8 mouse cellular contexts compared by ENCODE assay signal in genomic region chr3:103791230-103792110, GRCm38 (mm10). TPM values are rescaled to one million over a fixed set of nuclear protein-coding genes. Genes with fewer than 3 reads are reported as not detected.
A peak's percentile ranks its signal among the peaks of the same experiment; 100 is the strongest.
DNase-seq lines count a peak whose midpoint lies in the region; ATAC-seq and TF ChIP-seq lines count a peak whose summit lies in the region.

TSS of gene Hipk1 (minus strand) at chr3:103791563.

- no peaks in the 10 kb centered on the region for H3K9me3 ChIP-seq in embryonic facial prominence, embryonic 13.5 days
- no peaks in the 10 kb centered on the region for H3K9me3 ChIP-seq in limb, embryonic 14.5 days (ENCODE audit: control insufficient read depth, low read length)
- no peaks in the 10 kb centered on the region for H3K9me3 ChIP-seq in midbrain, postnatal 0 days (ENCODE audit: low read length)

- peak within 1 kb of the TSS; percentile 96 for H3K9ac ChIP-seq in embryonic facial prominence, embryonic 13.5 days
- H3K9ac ChIP-seq in limb, embryonic 14.5 days (ENCODE audit: low read depth, low read length, severe bottlenecking), result peak within 1 kb of the TSS; percentile 93
- peak within 1 kb of the TSS; percentile 89 for H3K9ac ChIP-seq in midbrain, postnatal 0 days (replicated peaks; ENCODE audit: low read length, poor library complexity, severe bottlenecking)

- peak; percentile 66; the same call in 1 of the 2 replicates for TF ChIP-seq POLR2A in limb, embryonic 14.5 days (IDR thresholded peaks at IDR 0.05; ENCODE audit: borderline replicate concordance, extremely low read depth, insufficient read depth, insufficient read length)

- no peaks in the 10 kb centered on the region for H3K36me3 ChIP-seq in embryonic facial prominence, embryonic 13.5 days
- H3K36me3 ChIP-seq in limb, embryonic 14.5 days (ENCODE audit: control insufficient read depth, insufficient read depth, low read length), result no peaks in the 10 kb centered on the region
- H3K36me3 ChIP-seq in midbrain, postnatal 0 days (ENCODE audit: insufficient read depth, low read length), result no peaks in the 10 kb centered on the region

- H3K4me3 ChIP-seq in embryonic facial prominence, embryonic 13.5 days, result peak within 1 kb of the TSS; percentile 94
- peak within 1 kb of the TSS; percentile 88 for H3K4me3 ChIP-seq in limb, embryonic 14.5 days (replicated peaks; ENCODE audit: low read length)
- peak within 1 kb of the TSS; percentile 77 for H3K4me3 ChIP-seq in midbrain, postnatal 0 days (ENCODE audit: low read depth, low read length)

- peak within 1 kb of the TSS; percentile 89 for H3K27ac ChIP-seq in embryonic facial prominence, embryonic 13.5 days
- peak within 1 kb of the TSS; percentile 76 for H3K27ac ChIP-seq in limb, embryonic 14.5 days (replicated peaks; ENCODE audit: low read depth, low read length)
- H3K27ac ChIP-seq in midbrain, postnatal 0 days (ENCODE audit: low read depth, low read length), result peak within 1 kb of the TSS; percentile 93

- peak within 1 kb of the TSS; percentile 72 for H3K4me2 ChIP-seq in embryonic facial prominence, embryonic 13.5 days
- peak within 1 kb of the TSS; percentile 58 for H3K4me2 ChIP-seq in limb, embryonic 14.5 days (replicated peaks; ENCODE audit: low read depth, low read length, severe bottlenecking)
- peak within 1 kb of the TSS; percentile 62 for H3K4me2 ChIP-seq in midbrain, postnatal 0 days (ENCODE audit: low read depth, low read length, poor library complexity, severe bottlenecking)

- TF ChIP-seq CTCF in midbrain, postnatal 0 days (IDR thresholded peaks at IDR 0.05), result peak; percentile 29

- DNase-seq in 3134 (ENCODE audit: extremely low read depth, insufficient read length, low spot score), result peak; percentile 93
- DNase-seq in adrenal gland, postnatal 36 days, result peak; percentile 97
- DNase-seq in heart, adult 8-10 months (ENCODE audit: low spot score), result peak; percentile 95
- DNase-seq in kidney, adult 9 months, result peak; percentile 95
- DNase-seq in limb, embryonic 14.5 days (ENCODE audit: low spot score), result peak; percentile 93
- DNase-seq in midbrain, postnatal 0 days (ENCODE audit: low spot score), result peak; percentile 95
- peak; percentile 87 to 91 for DNase-seq in spleen, postnatal 14 days (ENCODE audit: low spot score in 2 of 2)

- H3K27me3 ChIP-seq in embryonic facial prominence, embryonic 13.5 days, result no peaks in the 10 kb centered on the region
- H3K27me3 ChIP-seq in limb, embryonic 14.5 days (ENCODE audit: control insufficient read depth, insufficient read depth, low read length), result no peaks in the 10 kb centered on the region
- no peaks in the 10 kb centered on the region for H3K27me3 ChIP-seq in midbrain, postnatal 0 days (ENCODE audit: insufficient read depth, low read length)

- WGBS in embryonic facial prominence, embryonic 13.5 days, result 10% methylated on average over 46 of the region's 49 CpGs
- 10% methylated on average over 42 of the region's 49 CpGs for WGBS in limb, embryonic 14.5 days
- WGBS in midbrain, postnatal 0 days, result 10% methylated on average over 45 of the region's 49 CpGs

- peaks cover 26% of the 10 kb centered on the region for H3K4me1 ChIP-seq in embryonic facial prominence, embryonic 13.5 days
- peaks cover 11% of the 10 kb centered on the region for H3K4me1 ChIP-seq in limb, embryonic 14.5 days (ENCODE audit: control insufficient read depth, insufficient read depth, low read length)
- H3K4me1 ChIP-seq in midbrain, postnatal 0 days (ENCODE audit: insufficient read depth, low read length), result peaks cover 9% of the 10 kb centered on the region; the same call in 1 of the 2 replicates

- ATAC-seq in embryonic facial prominence, embryonic 13.5 days (ENCODE audit: insufficient number of reproducible peaks, insufficient read depth, low FRiP score, low TSS enrichment, low read depth), result peak; percentile 93
- peak; percentile 96 for ATAC-seq in limb, embryonic 14.5 days (ENCODE audit: low FRiP score, low read depth)
- ATAC-seq in midbrain, postnatal 0 days (ENCODE audit: low FRiP score), result peak; percentile 98

RNA-seq across cellular contexts. Expression of gene Hipk1, which starts in this region (rescaled TPM):
- 100 to 1,000 TPM; 120 to 165 TPM for total RNA-seq in adrenal gland, postnatal 36 days (2021)
- 11.6 and 13.8 TPM in 2 replicates for polyA plus RNA-seq in embryonic facial prominence, embryonic 13.5 days (2015; fragmentation: Nextera tagmentation; extraction: Ambion mirVana)
- 100 to 1,000 TPM in 1 of 4 experiments, 10 to 100 TPM in 3; 83.0 to 105 (median 93.9) TPM for total RNA-seq in heart, adult 8-10 months (2022)
- polyA plus RNA-seq in limb, embryonic 14.5 days (2012; rRNA removed), result 27.3 and 31.8 TPM in 2 replicates
- 16.6 and 17.1 TPM in 2 replicates for polyA plus RNA-seq in limb, embryonic 14.5 days (2014; fragmentation: Nextera tagmentation; extraction: Ambion mirVana)
- 59.8 and 77.2 TPM in 2 replicates for total RNA-seq in midbrain, postnatal 0 days (2014; rRNA removed)
- 7.2 and 7.7 TPM in 2 replicates for polyA plus RNA-seq in midbrain, postnatal 0 days (2015; fragmentation: Nextera tagmentation; extraction: Ambion mirVana)

Comparison
In these comparisons a context has a peak if more than half of its experiments do, and no peak if none do; other contexts are left out.
1. Peak in every context shown above with its lines: DNase-seq, ATAC-seq, H3K4me3 ChIP-seq and H3K27ac ChIP-seq.